Mouse (Mus musculus) spleen, adult 2 months (tissue): ENCODE data around the gene Tas2r113.

Source experiments
- CTCF ChIP-seq: fragments of 200-500 bp; IDR thresholded peaks from 2 replicates; pipeline ENCODE4 v1.5.1; 2011; ENCODE audit warnings: mild to moderate bottlenecking, inconsistent platforms; ENCODE audit not compliant: insufficient read depth, insufficient read length, insufficient replicate concordance; ENCODE audit errors: extremely low read depth
- POLR2A ChIP-seq: fragments of 200-500 bp; IDR thresholded peaks from 2 replicates; pipeline ENCODE4 v1.6.1; 2011; ENCODE audit warnings: low read depth, low read length, inconsistent platforms

GRCm38 (mm10) chr6:132867708-132868107 is 25.1 kb upstream of the Tas2r113 start, which contains the start of gene Tas2r110:
- TF ChIP-seq CTCF (no peak), POLR2A (no peak)
